Mouse (Mus musculus): ENCODE data around the gene Cdca5.
"Not testable (repeated sequence)": the region's sequence is repeated elsewhere in the genome, so short reads cannot be mapped to it uniquely, and the experiment has no call there.

The Cdca5 gene

DNA sequence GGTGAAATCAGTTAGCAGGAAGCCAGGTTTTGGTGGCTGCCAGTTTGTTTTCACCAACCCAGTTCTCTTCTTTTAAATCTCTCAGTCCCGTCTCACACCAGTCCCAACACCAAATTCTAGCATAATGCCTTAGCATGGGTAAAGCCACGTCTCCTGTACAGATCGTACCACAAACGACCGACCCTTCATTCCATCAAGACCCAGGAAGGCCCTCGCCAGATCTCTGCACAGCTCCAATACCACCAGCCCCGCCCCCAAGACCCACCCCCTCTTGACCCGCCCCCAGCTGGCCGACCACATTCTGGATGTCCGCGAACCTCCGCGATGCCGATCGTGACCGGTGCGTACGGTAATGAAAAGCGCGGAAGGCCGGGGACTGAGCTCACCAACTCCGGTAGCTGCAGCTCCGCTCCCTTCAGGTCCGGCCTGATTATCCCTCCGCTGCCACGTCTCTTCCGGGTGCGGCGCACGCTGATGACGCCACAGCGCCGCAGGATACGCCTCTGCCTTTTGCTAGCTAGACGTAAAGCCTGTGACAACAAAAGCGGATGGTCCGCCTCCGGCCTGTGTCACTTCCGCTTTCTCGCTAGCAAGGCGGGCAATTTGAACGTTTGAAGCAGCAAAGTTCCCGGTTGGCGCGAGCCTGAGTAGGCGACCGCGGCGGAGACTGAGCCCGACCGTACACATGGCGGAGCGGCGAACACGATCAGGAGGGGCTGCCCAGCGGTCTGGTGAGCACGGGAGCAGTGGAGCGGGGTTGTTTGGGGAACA, at the start of gene Cdca5, which contains the start of gene Zfpl1:
Gene Cdca5, plus strand, starts transcription at position 506 of the 771 bp plus-strand sequence.
Gene Zfpl1, minus strand, starts transcription at position 479 of the 771 bp plus-strand sequence.
- Histone ChIP-seq H3K36me3 (ENCODE audit: control insufficient read depth, insufficient read depth, low read length, poor library complexity, severe bottlenecking) (peaks cover 2% of the 10 kb centered on the region; the same call in 1 of the 2 replicates), H3K27me3 (ENCODE audit: control insufficient read depth, insufficient read depth, low read length, poor library complexity, severe bottlenecking) (no peaks in the 10 kb centered on the region)
- DNase-seq (ENCODE audit: low read depth, low spot score): peak; percentile 99

DNA sequence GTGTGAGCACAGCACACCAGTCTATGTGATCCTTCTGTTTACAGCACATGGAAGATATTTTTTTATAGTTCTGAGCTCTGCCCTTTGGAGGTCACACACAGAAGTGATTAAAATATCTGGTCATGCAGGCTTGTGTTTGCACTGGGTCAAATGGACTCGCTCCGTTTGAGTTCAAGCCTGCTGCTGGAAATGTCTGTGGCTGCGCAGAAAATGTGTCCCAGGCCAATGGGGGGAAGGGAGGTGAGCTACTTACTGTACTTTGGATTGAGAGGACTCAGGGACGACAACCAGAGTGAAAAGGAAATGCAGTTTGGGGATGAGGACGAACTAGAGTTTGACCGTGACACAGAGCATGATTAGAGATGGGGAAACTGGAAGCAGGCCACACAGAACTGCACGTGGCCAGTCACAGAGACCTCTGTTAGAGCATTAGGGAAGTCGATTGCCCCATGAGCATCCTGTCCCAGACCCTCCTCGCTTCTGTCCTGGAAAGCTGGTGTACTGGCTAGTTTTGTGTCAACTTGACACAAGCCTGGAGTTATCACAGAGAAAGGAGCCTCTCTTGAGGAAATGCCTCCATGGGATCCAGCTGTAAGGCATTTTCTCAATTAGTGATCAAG, 48.7 kb upstream of the Cdca5 start:
- no peaks in the 10 kb centered on the region for H3K36me3 ChIP-seq (ENCODE audit: control insufficient read depth, insufficient read depth, low read length, poor library complexity, severe bottlenecking)
- DNase-seq (ENCODE audit: low read depth, low spot score): no peak
- H3K27me3 ChIP-seq (ENCODE audit: control insufficient read depth, insufficient read depth, low read length, poor library complexity, severe bottlenecking): no peaks in the 10 kb centered on the region

DNA sequence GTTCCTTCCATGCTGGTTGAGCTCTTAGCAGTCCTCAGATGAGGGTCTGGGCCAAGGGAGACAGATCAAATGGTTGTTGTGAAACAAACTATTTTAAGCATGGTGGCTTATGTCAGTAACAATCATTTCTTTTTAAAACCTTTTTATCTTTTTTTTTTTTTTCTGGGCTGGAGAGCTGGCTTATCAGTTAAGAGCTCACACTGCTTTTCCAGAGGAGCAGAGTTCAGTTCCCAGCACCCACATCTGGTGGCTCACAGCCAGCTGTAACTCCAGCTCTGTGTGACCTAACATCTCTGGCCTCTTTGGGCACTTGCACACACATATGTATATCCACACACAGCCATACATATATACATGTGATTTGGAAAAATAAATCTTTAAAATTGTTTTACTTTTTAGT, 47.1 kb upstream of the Cdca5 start:
- Histone ChIP-seq H3K36me3 (ENCODE audit: control insufficient read depth, insufficient read depth, low read length, poor library complexity, severe bottlenecking) (no peaks in the 10 kb centered on the region), H3K27me3 (ENCODE audit: control insufficient read depth, insufficient read depth, low read length, poor library complexity, severe bottlenecking) (no peaks in the 10 kb centered on the region)
- DNase-seq (ENCODE audit: low read depth, low spot score): no peak

DNA sequence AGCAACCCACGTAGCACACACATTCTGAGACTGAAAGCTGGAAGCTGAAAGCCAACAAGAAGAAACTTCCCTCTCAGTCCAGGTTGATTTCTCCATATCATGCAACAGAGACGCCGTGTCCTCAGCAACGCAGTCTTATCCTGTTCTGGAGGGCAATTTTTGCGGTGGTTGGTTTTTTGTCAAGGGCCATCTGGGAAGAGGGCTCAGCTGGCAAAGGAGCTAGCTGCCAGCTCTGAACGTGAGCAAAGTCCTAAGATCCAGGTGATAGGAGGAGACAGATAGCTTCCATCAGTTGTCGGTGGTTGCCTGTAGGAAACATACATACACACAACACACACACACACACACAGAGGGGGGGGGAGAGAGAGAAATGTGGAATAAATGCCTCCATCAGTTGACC, 46.5 kb upstream of the Cdca5 start:
- Histone ChIP-seq H3K27me3 (ENCODE audit: control insufficient read depth, insufficient read depth, low read length, poor library complexity, severe bottlenecking) (no peaks in the 10 kb centered on the region), H3K36me3 (ENCODE audit: control insufficient read depth, insufficient read depth, low read length, poor library complexity, severe bottlenecking) (no peaks in the 10 kb centered on the region)
- DNase-seq (ENCODE audit: low read depth, low spot score): no peak

DNA sequence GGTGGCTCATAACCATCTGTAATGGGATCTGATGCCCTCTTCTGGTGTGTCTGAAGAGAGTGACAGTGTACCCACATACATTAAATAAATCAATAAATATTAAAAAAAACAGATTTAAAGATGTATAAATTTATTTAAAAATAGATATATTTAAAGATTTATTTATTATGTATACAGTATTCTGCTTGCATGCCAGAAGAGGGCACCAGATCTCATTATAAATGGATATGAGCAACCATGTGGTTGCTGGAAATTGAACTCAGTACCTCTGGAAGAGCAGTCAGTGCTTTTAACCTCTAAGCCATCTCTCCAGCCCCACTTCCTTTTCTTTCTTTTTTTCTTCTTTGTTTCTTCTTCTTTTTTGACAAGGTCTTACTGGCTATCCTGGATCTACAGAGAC, 44.8 kb upstream of the Cdca5 start:
- DNase-seq (ENCODE audit: low read depth, low spot score): peak; percentile 51
- no peaks in the 10 kb centered on the region for H3K36me3 ChIP-seq (ENCODE audit: control insufficient read depth, insufficient read depth, low read length, poor library complexity, severe bottlenecking)
- no peaks in the 10 kb centered on the region for H3K27me3 ChIP-seq (ENCODE audit: control insufficient read depth, insufficient read depth, low read length, poor library complexity, severe bottlenecking)

DNA sequence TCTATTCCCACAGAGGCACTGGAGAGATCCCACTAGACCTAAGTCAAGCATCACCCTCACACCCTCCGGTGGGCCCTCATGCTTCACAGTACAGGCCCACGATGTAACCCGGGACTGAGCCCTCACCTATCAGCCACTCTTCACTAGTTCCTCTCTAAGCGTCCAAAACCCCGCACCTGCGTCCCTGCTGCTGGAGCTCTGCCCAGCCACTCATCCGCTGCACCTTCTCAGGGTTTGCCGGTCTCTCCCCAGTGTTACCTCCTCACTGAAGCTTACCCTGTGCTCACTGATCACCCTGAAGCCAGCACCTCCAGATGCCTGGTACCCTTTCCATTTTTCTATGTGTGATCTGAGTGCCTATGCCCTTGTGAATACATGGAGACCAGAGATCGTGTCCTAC, 42.5 kb upstream of the Cdca5 start:
- no peak for DNase-seq (ENCODE audit: low read depth, low spot score)
- no peaks in the 10 kb centered on the region for H3K36me3 ChIP-seq (ENCODE audit: control insufficient read depth, insufficient read depth, low read length, poor library complexity, severe bottlenecking)

DNA sequence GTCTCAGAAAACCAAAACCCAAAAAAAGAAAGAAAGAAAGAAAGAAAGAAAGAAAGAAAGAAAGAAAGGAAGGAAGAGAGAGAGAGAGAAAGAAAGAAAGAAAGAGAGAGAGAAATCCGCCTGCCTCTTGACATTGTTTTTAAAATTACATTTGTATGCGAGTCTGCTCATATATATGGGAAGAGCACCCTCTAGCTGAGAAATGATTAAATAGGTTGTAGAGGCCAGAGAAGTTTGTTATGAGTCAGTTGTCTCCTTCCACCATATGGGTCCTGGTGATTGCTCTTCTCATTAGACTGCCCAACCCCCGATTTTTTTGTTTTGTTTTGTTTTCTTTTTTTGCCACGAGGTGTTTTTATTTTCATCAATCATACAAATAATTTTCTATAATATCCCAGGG, 40.7 kb upstream of the Cdca5 start:
- H3K36me3 ChIP-seq (ENCODE audit: control insufficient read depth, insufficient read depth, low read length, poor library complexity, severe bottlenecking); H3K27me3 ChIP-seq (ENCODE audit: control insufficient read depth, insufficient read depth, low read length, poor library complexity, severe bottlenecking): not testable (repeated sequence)
- DNase-seq (ENCODE audit: low read depth, low spot score): peak; percentile 77

More for the DNA sequence above, 42.5 kb upstream of the Cdca5 start:
- no peaks in the 10 kb centered on the region for H3K27me3 ChIP-seq (ENCODE audit: control insufficient read depth, insufficient read depth, low read length, poor library complexity, severe bottlenecking)

DNA sequence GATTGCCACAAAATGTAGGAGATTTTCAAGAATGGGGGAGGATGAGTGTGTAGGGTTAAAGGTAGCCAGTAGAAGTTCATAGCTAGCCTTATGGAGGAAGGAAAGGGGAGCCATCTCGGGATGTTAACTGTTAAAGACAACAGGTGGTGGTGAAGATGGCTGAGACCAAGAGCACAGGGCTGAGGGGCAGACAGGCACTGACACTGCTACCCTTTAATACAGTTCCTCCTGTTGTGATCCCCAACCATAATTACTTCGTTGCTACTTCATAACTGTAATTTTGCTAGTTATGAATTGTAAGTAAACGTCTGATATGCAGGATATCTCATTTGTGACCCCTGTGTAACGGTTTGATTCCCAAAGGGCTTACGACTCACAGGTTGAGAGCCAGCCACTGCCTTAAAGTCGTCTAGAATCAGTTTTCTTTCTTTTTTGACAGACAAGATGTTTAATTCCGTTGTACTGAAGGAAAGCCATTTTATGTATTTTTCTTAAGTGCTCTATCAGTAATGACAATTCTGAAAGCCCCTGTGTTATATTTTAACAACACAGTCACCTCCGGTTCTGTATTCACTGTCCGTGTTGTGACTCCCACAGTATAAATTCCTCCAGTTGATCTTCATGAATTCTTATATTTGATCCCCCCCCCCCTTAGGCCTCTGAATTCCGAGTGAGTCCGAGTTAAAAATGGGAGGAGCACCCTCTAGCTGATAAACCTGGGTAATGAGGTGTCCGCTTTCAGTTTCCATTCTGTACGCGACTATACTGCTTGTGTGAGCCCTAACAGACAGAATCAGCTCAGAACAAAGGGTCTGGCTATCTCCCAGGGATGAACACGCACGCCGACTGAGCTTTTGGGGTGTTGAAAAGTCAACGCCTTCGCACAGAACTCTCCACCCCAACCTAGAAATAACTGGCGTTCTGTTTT, 39.2 kb upstream of the Cdca5 start:
- peak; percentile 78 for DNase-seq (ENCODE audit: low read depth, low spot score)
- Histone ChIP-seq H3K36me3 (ENCODE audit: control insufficient read depth, insufficient read depth, low read length, poor library complexity, severe bottlenecking) (peaks cover 9% of the 10 kb centered on the region), H3K27me3 (ENCODE audit: control insufficient read depth, insufficient read depth, low read length, poor library complexity, severe bottlenecking) (no peaks in the 10 kb centered on the region)

DNA sequence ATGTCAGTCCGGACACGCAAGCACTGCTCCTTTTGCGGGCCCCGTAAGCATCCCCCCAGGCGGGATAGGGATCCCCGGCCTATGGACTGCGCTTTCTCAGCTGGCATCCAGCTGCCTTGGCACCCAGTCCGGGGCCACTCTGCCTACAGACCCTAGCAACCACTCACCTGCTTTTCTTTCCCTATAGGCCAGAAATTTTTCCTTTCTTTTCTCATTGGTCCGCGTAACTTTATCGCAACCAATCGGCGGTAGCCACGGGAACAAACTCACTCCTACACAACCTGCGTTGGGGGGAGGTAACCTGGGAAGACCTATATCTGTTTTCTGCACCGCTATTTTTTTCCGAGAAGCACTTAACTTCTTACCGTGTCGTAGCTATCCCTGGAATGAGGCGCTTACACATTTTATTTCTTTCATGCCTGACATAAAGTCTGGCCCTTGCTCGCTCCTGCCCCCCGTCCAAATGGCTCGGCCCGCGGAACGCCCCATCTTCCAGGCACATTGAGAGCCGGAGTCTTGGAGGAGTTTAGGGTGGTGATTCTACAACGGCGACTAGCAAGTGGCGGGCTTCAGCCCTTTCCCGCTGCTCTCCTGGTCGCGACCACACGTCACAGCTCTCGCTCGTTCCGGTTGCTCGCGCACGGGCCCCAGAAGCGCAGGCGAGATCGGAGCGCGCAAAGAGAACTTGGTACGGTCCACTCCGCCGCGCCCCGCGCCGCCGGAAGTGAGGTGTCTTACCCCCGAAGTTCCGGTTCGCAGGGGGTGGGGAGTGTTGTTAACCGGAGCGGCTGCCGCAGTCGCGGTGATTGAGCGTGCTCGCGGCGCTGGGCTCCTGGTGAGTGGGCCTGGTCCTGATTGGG, 38.3 kb upstream of the Cdca5 start, which contains the start of gene Syvn1:
Gene Syvn1, plus strand, starts transcription at position 283 of the 860 bp plus-strand sequence.
- Histone ChIP-seq H3K27me3 (ENCODE audit: control insufficient read depth, insufficient read depth, low read length, poor library complexity, severe bottlenecking) (no peaks in the 10 kb centered on the region), H3K36me3 (ENCODE audit: control insufficient read depth, insufficient read depth, low read length, poor library complexity, severe bottlenecking) (peaks cover 12% of the 10 kb centered on the region)
- DNase-seq (ENCODE audit: low read depth, low spot score): peak; percentile 95

DNA sequence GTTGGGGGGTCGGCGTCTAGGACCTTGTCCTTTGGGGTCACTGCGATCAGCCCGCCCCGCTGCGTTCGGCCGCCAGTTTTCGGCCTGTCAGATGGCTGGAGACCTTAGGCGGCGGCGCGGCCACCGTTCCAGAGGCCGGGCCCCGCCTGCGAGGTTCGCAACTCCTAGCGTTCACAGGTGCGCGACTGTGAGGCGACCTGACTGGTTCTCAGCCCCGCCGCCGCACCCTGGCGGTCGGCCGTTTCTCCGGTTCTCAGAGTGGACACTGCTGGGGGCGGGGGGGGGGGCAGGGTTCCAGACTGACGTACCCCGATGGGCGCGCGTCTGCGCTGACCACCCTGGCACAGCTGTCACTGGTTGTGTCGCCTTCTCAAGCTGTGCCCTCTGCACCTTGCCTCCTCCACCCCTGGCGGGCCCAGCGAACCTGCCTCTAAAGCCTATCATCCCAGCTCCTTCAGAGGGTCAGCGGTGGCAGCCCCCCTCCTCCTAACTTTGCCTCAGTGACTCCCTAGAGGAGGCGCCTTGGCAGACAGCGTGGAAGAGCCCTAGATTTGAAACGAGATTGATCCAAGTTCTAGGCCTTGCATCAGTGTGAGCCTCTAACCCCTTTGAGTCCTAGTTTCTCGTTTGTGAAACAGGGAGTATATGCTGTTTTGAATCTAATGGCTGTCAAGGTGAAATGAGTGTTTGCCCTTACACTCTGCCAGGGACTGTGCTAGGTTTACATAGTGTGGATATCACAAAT, 37.5 kb upstream of the Cdca5 start:
- H3K36me3 ChIP-seq (ENCODE audit: control insufficient read depth, insufficient read depth, low read length, poor library complexity, severe bottlenecking): peaks cover 20% of the 10 kb centered on the region
- H3K27me3 ChIP-seq (ENCODE audit: control insufficient read depth, insufficient read depth, low read length, poor library complexity, severe bottlenecking): no peaks in the 10 kb centered on the region
- no peak for DNase-seq (ENCODE audit: low read depth, low spot score)

DNA sequence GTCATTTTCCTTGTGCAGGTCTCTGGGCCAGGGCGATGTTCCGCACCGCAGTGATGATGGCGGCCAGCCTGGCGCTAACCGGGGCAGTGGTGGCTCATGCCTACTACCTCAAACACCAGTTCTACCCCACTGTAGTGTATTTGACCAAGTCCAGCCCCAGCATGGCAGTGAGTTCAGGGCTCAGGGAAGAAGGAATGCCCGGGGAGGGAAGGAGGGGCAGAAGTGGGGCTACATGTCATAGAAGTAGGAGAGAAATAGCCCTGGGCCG, 37.0 kb upstream of the Cdca5 start:
- DNase-seq (ENCODE audit: low read depth, low spot score): no peak
- H3K36me3 ChIP-seq (ENCODE audit: control insufficient read depth, insufficient read depth, low read length, poor library complexity, severe bottlenecking): peaks cover 23% of the 10 kb centered on the region
- no peaks in the 10 kb centered on the region for H3K27me3 ChIP-seq (ENCODE audit: control insufficient read depth, insufficient read depth, low read length, poor library complexity, severe bottlenecking)

DNA sequence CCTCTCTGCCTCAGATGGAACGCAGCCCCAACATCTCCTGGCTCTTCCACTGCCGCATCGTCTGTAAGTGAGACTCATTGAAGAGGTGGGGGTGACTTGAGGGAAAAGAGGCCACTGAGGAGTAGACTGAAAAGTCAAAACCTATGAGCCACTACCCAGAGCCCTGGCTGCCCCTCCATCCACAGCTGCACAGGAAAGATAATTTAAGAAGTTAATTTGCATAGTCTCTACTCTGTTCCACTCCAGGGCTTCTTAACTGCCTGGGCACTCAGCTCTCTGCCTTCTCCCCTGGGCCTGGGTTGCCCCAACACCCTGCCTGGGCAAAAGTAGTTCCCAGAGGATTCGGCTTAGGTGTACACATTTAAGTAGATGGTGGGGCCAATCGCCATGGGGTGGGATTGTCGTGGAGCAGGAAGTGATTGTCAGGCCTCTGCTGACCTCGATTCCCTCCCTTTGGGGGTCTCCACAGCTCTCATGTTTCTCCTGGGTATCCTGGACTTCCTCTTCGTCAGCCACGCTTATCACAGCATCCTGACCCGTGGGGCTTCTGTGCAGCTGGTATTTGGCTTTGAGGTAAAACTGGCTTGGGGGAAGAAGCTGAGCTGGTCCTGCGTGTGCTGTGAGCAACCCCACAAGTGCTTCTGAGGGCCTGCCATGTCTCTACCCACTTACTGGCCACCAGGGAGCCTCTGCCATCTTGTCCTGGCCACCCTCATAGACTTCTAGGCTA, 35.9 kb upstream of the Cdca5 start:
- peak; percentile 80 for DNase-seq (ENCODE audit: low read depth, low spot score)
- no peaks in the 10 kb centered on the region for H3K27me3 ChIP-seq (ENCODE audit: control insufficient read depth, insufficient read depth, low read length, poor library complexity, severe bottlenecking)
- peaks cover 28% of the 10 kb centered on the region for H3K36me3 ChIP-seq (ENCODE audit: control insufficient read depth, insufficient read depth, low read length, poor library complexity, severe bottlenecking)

DNA sequence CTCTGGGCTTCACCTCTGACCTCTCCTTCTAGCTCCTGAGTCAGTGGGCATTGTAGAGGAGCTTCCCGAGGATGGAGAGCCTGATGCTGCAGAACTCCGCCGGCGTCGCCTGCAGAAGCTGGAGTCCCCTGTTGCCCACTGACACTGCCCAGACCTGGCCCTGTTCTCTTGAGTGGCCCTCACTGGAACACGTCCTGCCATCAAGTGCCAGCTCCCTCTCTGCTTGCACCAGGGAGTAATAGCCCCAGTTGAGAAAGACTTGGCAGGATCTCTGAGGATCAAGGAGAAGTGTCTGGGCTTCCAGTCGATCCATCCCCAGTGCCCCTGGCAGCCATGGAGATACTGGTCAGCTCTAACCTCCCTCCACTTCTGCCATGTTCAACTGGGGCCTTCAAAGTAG, 32.3 kb upstream of the Cdca5 start:
- Histone ChIP-seq H3K36me3 (ENCODE audit: control insufficient read depth, insufficient read depth, low read length, poor library complexity, severe bottlenecking) (peaks cover 30% of the 10 kb centered on the region), H3K27me3 (ENCODE audit: control insufficient read depth, insufficient read depth, low read length, poor library complexity, severe bottlenecking) (no peaks in the 10 kb centered on the region)
- no peak for DNase-seq (ENCODE audit: low read depth, low spot score)
